In the genomic region with DNA sequence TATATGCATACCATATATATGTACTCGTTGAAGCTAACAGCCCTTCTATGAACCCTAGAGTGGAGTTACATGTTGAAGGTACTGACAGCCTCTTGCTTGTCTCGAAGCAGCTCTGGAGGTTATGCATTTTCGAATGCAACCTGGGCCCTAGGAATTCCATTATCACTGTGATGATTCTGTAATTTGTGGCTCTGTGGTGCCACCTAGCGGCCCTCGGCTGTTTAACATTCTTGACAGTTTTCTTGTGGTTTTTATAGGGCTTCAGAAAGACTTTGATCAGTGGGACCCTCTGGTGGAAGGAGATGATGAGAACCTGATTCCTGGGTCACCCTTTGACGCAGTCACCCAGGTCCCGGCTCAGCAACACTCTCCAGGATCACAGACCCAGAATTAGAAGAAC, we compare ENCODE assay signal across 9 mouse cellular contexts. TPM values are rescaled to one million over a fixed set of nuclear protein-coding genes. Genes with fewer than 3 reads are reported as not detected.
DNase-seq lines count a peak whose midpoint lies in the region; ATAC-seq lines count a peak whose summit lies in the region.
"Had no signal": no experiment of that assay in that cellular context is flagged by ENCODE, and none has a peak within 500 bp of the region (broad histone marks: within the 10 kb centered on the region; RNA-seq: fewer than 3 reads in every experiment).

No protein-coding gene starts in this region.

- no peaks in the 10 kb centered on the region for H3K4me1 ChIP-seq in forebrain, embryonic 11.5 days (replicated peaks; ENCODE audit: control insufficient read depth, insufficient read depth, low read length)
- H3K4me1 ChIP-seq in liver, embryonic 11.5 days (replicated peaks; ENCODE audit: control insufficient read depth, insufficient read depth, low read length) = no peaks in the 10 kb centered on the region
- no peaks in the 10 kb centered on the region for H3K4me1 ChIP-seq in neural tube, embryonic 14.5 days (ENCODE audit: control insufficient read depth, insufficient read depth, low read length)
- H3K4me1 ChIP-seq: heart, embryonic 15.5 days had no signal

- no peak for ATAC-seq in forebrain, embryonic 11.5 days (replicated peaks; ENCODE audit: low FRiP score)
- ATAC-seq in liver, embryonic 11.5 days (replicated peaks; ENCODE audit: low FRiP score) = no peak
- peak; percentile 78 for ATAC-seq in neural tube, embryonic 14.5 days (ENCODE audit: low read depth)

- peak; percentile 26 for DNase-seq in urinary bladder, postnatal 25 days (ENCODE audit: low spot score)
- DNase-seq in urinary bladder, postnatal 4 days (ENCODE audit: low spot score in 2 of 2) = no peak
- DNase-seq in c-Kit-positive CD71-negative TER-119-negative erythroid progenitor cells, embryonic 14.5 days (ENCODE audit: low read depth) = peak; percentile 50
- peak; percentile 88 for DNase-seq in forebrain, embryonic 11.5 days (ENCODE audit: low spot score)
- peak; percentile 15 to 55 for DNase-seq in kidney, adult 8-10 months
- peak; percentile 38 for DNase-seq in liver, embryonic 11.5 days (ENCODE audit: low spot score)
- no peak for DNase-seq in urinary bladder, postnatal 10 days (ENCODE audit: low spot score)

- H3K36me3 ChIP-seq in forebrain, embryonic 11.5 days (ENCODE audit: control insufficient read depth, insufficient read depth, low read length) = no peaks in the 10 kb centered on the region
- H3K36me3 ChIP-seq in liver, embryonic 11.5 days (ENCODE audit: control insufficient read depth, insufficient read depth, low read length) = no peaks in the 10 kb centered on the region
- no peaks in the 10 kb centered on the region for H3K36me3 ChIP-seq in neural tube, embryonic 14.5 days (ENCODE audit: control insufficient read depth, insufficient read depth, low read length)
- H3K36me3 ChIP-seq: heart, embryonic 15.5 days had no signal

- no peak overlapping the region for H3K27ac ChIP-seq in forebrain, embryonic 11.5 days (ENCODE audit: low read depth, low read length)
- no peak overlapping the region for H3K27ac ChIP-seq in liver, embryonic 11.5 days (ENCODE audit: low read depth, low read length)
- H3K27ac ChIP-seq in neural tube, embryonic 14.5 days (ENCODE audit: low read depth, low read length) = no peak overlapping the region
- H3K27ac ChIP-seq: heart, embryonic 15.5 days had no signal

- H3K4me2 ChIP-seq in forebrain, embryonic 11.5 days (ENCODE audit: low read depth, low read length, severe bottlenecking) = no peak overlapping the region
- no peak overlapping the region for H3K4me2 ChIP-seq in liver, embryonic 11.5 days
- H3K4me2 ChIP-seq in neural tube, embryonic 14.5 days (ENCODE audit: low read depth, low read length) = no peak overlapping the region
- H3K4me2 ChIP-seq: heart, embryonic 15.5 days had no signal

- H3K27me3 ChIP-seq in forebrain, embryonic 11.5 days (ENCODE audit: control insufficient read depth, insufficient read depth, low read length) = no peaks in the 10 kb centered on the region
- H3K27me3 ChIP-seq in liver, embryonic 11.5 days (replicated peaks; ENCODE audit: control insufficient read depth, insufficient read depth, low read length) = no peaks in the 10 kb centered on the region
- H3K27me3 ChIP-seq in neural tube, embryonic 14.5 days (ENCODE audit: control insufficient read depth, insufficient read depth, low read length) = no peaks in the 10 kb centered on the region
- H3K27me3 ChIP-seq: heart, embryonic 15.5 days had no signal

- WGBS in forebrain, embryonic 11.5 days = 25% methylated on average over 7 of the region's 7 CpGs
- 19% methylated on average over 7 of the region's 7 CpGs for WGBS in liver, embryonic 11.5 days
- WGBS in neural tube, embryonic 14.5 days = 21% methylated on average over 7 of the region's 7 CpGs

- no peak overlapping the region for H3K4me3 ChIP-seq in forebrain, embryonic 11.5 days (ENCODE audit: low read depth, low read length)
- H3K4me3 ChIP-seq in liver, embryonic 11.5 days (ENCODE audit: low read depth, low read length) = no peak overlapping the region
- H3K4me3 ChIP-seq in neural tube, embryonic 14.5 days (ENCODE audit: low read depth, low read length) = no peak overlapping the region
- H3K4me3 ChIP-seq: heart, embryonic 15.5 days had no signal

- H3K9me3 ChIP-seq in forebrain, embryonic 11.5 days (ENCODE audit: control insufficient read depth, low read length) = no peaks in the 10 kb centered on the region
- H3K9me3 ChIP-seq in liver, embryonic 11.5 days (ENCODE audit: control insufficient read depth, low read length) = no peaks in the 10 kb centered on the region
- no peaks in the 10 kb centered on the region for H3K9me3 ChIP-seq in neural tube, embryonic 14.5 days (ENCODE audit: control insufficient read depth, low read length)
- H3K9me3 ChIP-seq: heart, embryonic 15.5 days had no signal

- H3K9ac ChIP-seq in forebrain, embryonic 11.5 days (ENCODE audit: low read length) = no peak overlapping the region
- no peak overlapping the region for H3K9ac ChIP-seq in liver, embryonic 11.5 days (ENCODE audit: low read depth, low read length)
- H3K9ac ChIP-seq in neural tube, embryonic 14.5 days (replicated peaks; ENCODE audit: low read depth, low read length) = no peak overlapping the region
- H3K9ac ChIP-seq: heart, embryonic 15.5 days had no signal

RNA-seq across cellular contexts. Expression of gene Tdrd6, which starts 18.5 kb away (rescaled TPM):
- 0.04 and 0.19 TPM in 2 replicates for polyA plus RNA-seq in forebrain, embryonic 11.5 days (2014; fragmentation: Nextera tagmentation; extraction: Ambion mirVana)
- polyA plus RNA-seq in liver, embryonic 11.5 days (2014; fragmentation: Nextera tagmentation; extraction: Ambion mirVana) = 0.15 TPM in 1 of 2 replicates, not detected in the other
- polyA plus RNA-seq in neural tube, embryonic 14.5 days (2014; fragmentation: Nextera tagmentation; extraction: Ambion mirVana) = 0.24 and 0.85 TPM in 2 replicates
- polyA plus RNA-seq: heart, embryonic 15.5 days had no signal

RNA-seq across cellular contexts. Expression of gene Pla2g7, which starts 43.7 kb away (rescaled TPM):
- 2.9 and 3.3 TPM in 2 replicates for polyA plus RNA-seq in forebrain, embryonic 11.5 days (2014; fragmentation: Nextera tagmentation; extraction: Ambion mirVana)
- polyA plus RNA-seq in liver, embryonic 11.5 days (2014; fragmentation: Nextera tagmentation; extraction: Ambion mirVana) = 3.1 and 3.7 TPM in 2 replicates
- 62.3 and 66.9 TPM in 2 replicates for polyA plus RNA-seq in neural tube, embryonic 14.5 days (2014; fragmentation: Nextera tagmentation; extraction: Ambion mirVana)

RNA-seq across cellular contexts. Expression of gene Slc25a27, which starts 55.4 kb away (rescaled TPM):
- 56.6 and 60.9 TPM in 2 replicates for polyA plus RNA-seq in forebrain, embryonic 11.5 days (2014; fragmentation: Nextera tagmentation; extraction: Ambion mirVana)
- 4.4 and 6.0 TPM in 2 replicates for polyA plus RNA-seq in liver, embryonic 11.5 days (2014; fragmentation: Nextera tagmentation; extraction: Ambion mirVana)
- 78.8 and 98.4 TPM in 2 replicates for polyA plus RNA-seq in neural tube, embryonic 14.5 days (2014; fragmentation: Nextera tagmentation; extraction: Ambion mirVana)

RNA-seq across cellular contexts. Expression of gene Cyp39a1, which starts 55.6 kb away (rescaled TPM):
- 37.1 and 41.1 TPM in 2 replicates for polyA plus RNA-seq in forebrain, embryonic 11.5 days (2014; fragmentation: Nextera tagmentation; extraction: Ambion mirVana)
- polyA plus RNA-seq in liver, embryonic 11.5 days (2014; fragmentation: Nextera tagmentation; extraction: Ambion mirVana) = 4.1 and 4.2 TPM in 2 replicates
- polyA plus RNA-seq in neural tube, embryonic 14.5 days (2014; fragmentation: Nextera tagmentation; extraction: Ambion mirVana) = 4.3 and 8.1 TPM in 2 replicates

Comparison
In these comparisons a context has a peak if more than half of its experiments do, and no peak if none do; other contexts are left out.
1. DNase-seq: peak in urinary bladder, postnatal 25 days (single experiment), c-Kit-positive CD71-negative TER-119-negative erythroid progenitor cells, embryonic 14.5 days (single experiment), forebrain, embryonic 11.5 days (single experiment), kidney, adult 8-10 months (2 of 2) and liver, embryonic 11.5 days (single experiment); none in urinary bladder, postnatal 4 days (0 of 2) and urinary bladder, postnatal 10 days (single experiment).
2. RNA of gene Pla2g7, which starts 43.7 kb away (polyA plus RNA-seq): 62.3 to 66.9 TPM in neural tube, embryonic 14.5 days; 3.1 to 3.7 TPM in liver, embryonic 11.5 days and 2.9 to 3.3 TPM in forebrain, embryonic 11.5 days; every median in the first group is over 10 times any median in the second.